11 mouse cellular contexts compared by ENCODE assay signal in genomic region chr17:48005091-48005490, GRCm38 (mm10). TPM values are rescaled to one million over a fixed set of nuclear protein-coding genes. Genes with fewer than 3 reads are reported as not detected.
DNase-seq lines count a peak whose midpoint lies in the region; ATAC-seq and TF ChIP-seq lines count a peak whose summit lies in the region.
"Had no signal": no experiment of that assay in that cellular context is flagged by ENCODE, and none has a peak within 500 bp of the region (broad histone marks: within the 10 kb centered on the region; RNA-seq: fewer than 3 reads in every experiment).

No protein-coding gene starts in this region.

- peaks cover 11% of the 10 kb centered on the region; the same call in 1 of the 2 replicates for H3K4me1 ChIP-seq in kidney, postnatal 0 days (replicated peaks; ENCODE audit: insufficient read depth, low read length)
- H3K4me1 ChIP-seq in heart, embryonic 16.5 days (ENCODE audit: control insufficient read depth, insufficient read depth, low read length) = peaks cover 19% of the 10 kb centered on the region
- H3K4me1 ChIP-seq in liver, embryonic 14.5 days (replicated peaks; ENCODE audit: control insufficient read depth in 2 of 2, insufficient read depth in 2 of 2, low read length in 1 of 2) = peaks cover 27 to 57% of the 10 kb centered on the region in 2 experiments

- peak; percentile 65 for DNase-seq in kidney, postnatal 0 days (ENCODE audit: low spot score)
- DNase-seq in kidney, adult 11 months = no peak
- DNase-seq in embryo, embryonic 9.5 days (ENCODE audit: extremely low spot score) = peak; percentile 68
- no peak for DNase-seq in liver, embryonic 14.5 days (ENCODE audit: low read depth in 3 of 3, low spot score in 3 of 3)
- DNase-seq in thymus, postnatal 25 days = no peak
- DNase-seq in thymus, postnatal 10 days (ENCODE audit: low spot score in 2 of 2) = no peak
- DNase-seq: cerebellum, adult 8-10 months; spleen, adult 18-20 months had no signal

- no peak overlapping the region for H3K4me3 ChIP-seq in kidney, postnatal 0 days (replicated peaks; ENCODE audit: low read depth, low read length)
- no peak overlapping the region for H3K4me3 ChIP-seq in heart, embryonic 16.5 days (ENCODE audit: low read length)
- H3K4me3 ChIP-seq in liver, embryonic 14.5 days (ENCODE audit: insufficient read depth in 1 of 2, low read depth in 2 of 2, low read length in 2 of 2) = no peak overlapping the region

- H3K4me2 ChIP-seq in kidney, postnatal 0 days (ENCODE audit: low read length) = 0 out of 2 replicates have a peak overlapping the region, but pooled peaks have one; percentile 5
- H3K4me2 ChIP-seq in heart, embryonic 16.5 days (ENCODE audit: low read depth, low read length) = no peak overlapping the region
- H3K4me2 ChIP-seq in liver, embryonic 14.5 days (ENCODE audit: low read depth) = no peak overlapping the region

- ATAC-seq in kidney, postnatal 0 days (replicated peaks; ENCODE audit: low FRiP score, low read depth) = no peak
- ATAC-seq in heart, embryonic 16.5 days (replicated peaks; ENCODE audit: extremely low read depth, insufficient read depth, low FRiP score) = no peak
- peak; percentile 38; the same call in 1 of the 2 replicates for ATAC-seq in liver, embryonic 14.5 days (ENCODE audit: insufficient read depth)
- no peak for ATAC-seq in megakaryocyte-erythroid progenitor cell, adult 5-6 weeks (replicated peaks; ENCODE audit: low FRiP score, low TSS enrichment, poor library complexity, severe bottlenecking)

- 0 out of 2 replicates have a peak overlapping the region, but pooled peaks have one; percentile 27 for H3K9ac ChIP-seq in kidney, postnatal 0 days (ENCODE audit: low read depth, low read length)
- peak overlapping the region; percentile 47 for H3K9ac ChIP-seq in heart, embryonic 16.5 days (ENCODE audit: low read length)
- H3K9ac ChIP-seq in liver, embryonic 14.5 days (replicated peaks) = peak overlapping the region; percentile 4; the same call in 1 of the 2 replicates

- H3K27ac ChIP-seq in kidney, postnatal 0 days = peak overlapping the region; percentile 78
- H3K27ac ChIP-seq in heart, embryonic 16.5 days (ENCODE audit: low read length) = peak overlapping the region; percentile 81
- H3K27ac ChIP-seq in liver, embryonic 14.5 days = peak overlapping the region; percentile 15

- no peaks in the 10 kb centered on the region for H3K9me3 ChIP-seq in kidney, postnatal 0 days (replicated peaks; ENCODE audit: low read length)
- H3K9me3 ChIP-seq in heart, embryonic 16.5 days (replicated peaks; ENCODE audit: control insufficient read depth, low read length) = no peaks in the 10 kb centered on the region
- H3K9me3 ChIP-seq in liver, embryonic 14.5 days (ENCODE audit: control insufficient read depth, low read length) = no peaks in the 10 kb centered on the region

- TF ChIP-seq CTCF in kidney, postnatal 0 days (IDR thresholded peaks at IDR 0.05; ENCODE audit: low read depth) = no peak
- TF ChIP-seq CTCF in liver, embryonic 14.5 days (IDR thresholded peaks at IDR 0.05; ENCODE audit: low read depth) = no peak

- no peaks in the 10 kb centered on the region for H3K27me3 ChIP-seq in kidney, postnatal 0 days (ENCODE audit: insufficient read depth, low read length)
- H3K27me3 ChIP-seq in heart, embryonic 16.5 days (ENCODE audit: control insufficient read depth, insufficient read depth, low read length) = no peaks in the 10 kb centered on the region
- no peaks in the 10 kb centered on the region for H3K27me3 ChIP-seq in liver, embryonic 14.5 days (ENCODE audit: control insufficient read depth, insufficient read depth, low read length)

- TF ChIP-seq EP300 in liver, embryonic 14.5 days (IDR thresholded peaks at IDR 0.05; ENCODE audit: low read depth) = no peak

- WGBS in kidney, postnatal 0 days = 19% methylated on average over 8 of the region's 8 CpGs
- 14% methylated on average over 8 of the region's 8 CpGs for WGBS in heart, embryonic 16.5 days
- 24% methylated on average over 8 of the region's 8 CpGs for WGBS in liver, embryonic 14.5 days (ENCODE audit: insufficient replicate concordance)

- no peaks in the 10 kb centered on the region for H3K36me3 ChIP-seq in kidney, postnatal 0 days (ENCODE audit: insufficient read depth, low read length)
- H3K36me3 ChIP-seq in heart, embryonic 16.5 days (ENCODE audit: control insufficient read depth, insufficient read depth) = no peaks in the 10 kb centered on the region
- no peaks in the 10 kb centered on the region for H3K36me3 ChIP-seq in liver, embryonic 14.5 days (replicated peaks; ENCODE audit: control insufficient read depth, insufficient read depth, low read depth)

RNA-seq across cellular contexts. Expression of gene 1700122O11Rik, which starts 33.0 kb away (rescaled TPM):
- not detected in 2 replicates for polyA plus RNA-seq in kidney, postnatal 0 days (2015; fragmentation: Nextera tagmentation; extraction: Ambion mirVana)
- not detected in 2 replicates for polyA plus RNA-seq in heart, embryonic 16.5 days (2015; fragmentation: Nextera tagmentation; extraction: Ambion mirVana)
- polyA plus RNA-seq in liver, embryonic 14.5 days (2012; rRNA removed) = not detected in 2 replicates
- not detected in 2 replicates for polyA plus RNA-seq in liver, embryonic 14.5 days (2014; fragmentation: Nextera tagmentation; extraction: Ambion mirVana)
- total RNA-seq in megakaryocyte-erythroid progenitor cell, adult 5-6 weeks (2014; fragmentation: Nextera tagmentation) = not detected in 2 replicates
- not detected in 2 replicates for total RNA-seq in megakaryocyte-erythroid progenitor cell, adult 5-6 weeks (2017)
- polyA plus RNA-seq: large intestine, adult 2 months had no signal

Comparison
In these comparisons a context has a peak if more than half of its experiments do, and no peak if none do; other contexts are left out.
1. DNase-seq: peak in kidney, postnatal 0 days (single experiment) and embryo, embryonic 9.5 days (single experiment); none in kidney, adult 11 months (single experiment), liver, embryonic 14.5 days (0 of 3), thymus, postnatal 25 days (single experiment) and thymus, postnatal 10 days (0 of 2).
2. H3K27ac ChIP-seq: peak in every context shown above with its lines; median percentile 81 in heart, embryonic 16.5 days; 78 in kidney, postnatal 0 days; 15 in liver, embryonic 14.5 days.
3. Peak in every context shown above with its lines, with median percentiles within 50 percentile points of each other: H3K9ac ChIP-seq.